Mouse (Mus musculus): ENCODE data around the gene Card10. TPM values are rescaled to one million over a fixed set of nuclear protein-coding genes. Genes with fewer than 3 reads are reported as not detected.

The Card10 gene
- polyA plus RNA-seq, 1 experiment from 2014 or later: 10.2 TPM

DNA sequence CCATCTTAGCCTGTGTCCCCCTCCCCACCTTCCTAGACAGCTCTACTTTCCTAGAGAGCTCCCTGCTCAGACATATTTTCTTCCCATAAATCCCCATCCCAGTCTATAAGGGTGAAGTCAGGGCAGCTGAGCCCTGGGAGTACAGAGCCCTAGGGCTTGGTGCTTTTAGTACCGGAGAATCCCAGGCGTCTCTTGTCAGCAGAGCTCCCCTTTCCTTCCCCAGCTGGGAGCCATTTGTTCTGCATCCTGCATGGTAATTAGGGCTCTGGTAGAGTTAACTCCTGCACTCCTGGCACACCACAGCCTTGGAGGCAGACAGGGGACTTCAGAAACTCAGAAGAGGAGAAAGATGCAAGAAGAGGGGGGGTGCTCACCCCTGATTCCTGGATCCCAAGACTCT lies 36.9 kb upstream of the Card10 start:
- Histone ChIP-seq H3K4me1 (ENCODE audit: control insufficient read depth, insufficient read depth, low read length) (peaks cover 50% of the 10 kb centered on the region), H3K27ac (ENCODE audit: low read depth, low read length) (peak overlapping the region; percentile 65; the same call in 1 of the 2 replicates), H3K4me2 (replicated peaks; ENCODE audit: low read depth, low read length) (no peak overlapping the region), H3K27me3 (ENCODE audit: control insufficient read depth, insufficient read depth, low read length) (peaks cover 8% of the 10 kb centered on the region), H3K4me3 (ENCODE audit: low read length) (no peak overlapping the region), H3K9me3 (ENCODE audit: control insufficient read depth, low read length) (no peaks in the 10 kb centered on the region), H3K36me3 (ENCODE audit: control insufficient read depth, insufficient read depth, low read length) (no peaks in the 10 kb centered on the region), H3K9ac (ENCODE audit: low read depth, low read length) (0 out of 2 replicates have a peak overlapping the region, but pooled peaks have one; percentile 12)
- no peak for ATAC-seq (ENCODE audit: low FRiP score, low TSS enrichment)
- WGBS: 3% methylated on average over 2 of the region's 2 CpGs

DNA sequence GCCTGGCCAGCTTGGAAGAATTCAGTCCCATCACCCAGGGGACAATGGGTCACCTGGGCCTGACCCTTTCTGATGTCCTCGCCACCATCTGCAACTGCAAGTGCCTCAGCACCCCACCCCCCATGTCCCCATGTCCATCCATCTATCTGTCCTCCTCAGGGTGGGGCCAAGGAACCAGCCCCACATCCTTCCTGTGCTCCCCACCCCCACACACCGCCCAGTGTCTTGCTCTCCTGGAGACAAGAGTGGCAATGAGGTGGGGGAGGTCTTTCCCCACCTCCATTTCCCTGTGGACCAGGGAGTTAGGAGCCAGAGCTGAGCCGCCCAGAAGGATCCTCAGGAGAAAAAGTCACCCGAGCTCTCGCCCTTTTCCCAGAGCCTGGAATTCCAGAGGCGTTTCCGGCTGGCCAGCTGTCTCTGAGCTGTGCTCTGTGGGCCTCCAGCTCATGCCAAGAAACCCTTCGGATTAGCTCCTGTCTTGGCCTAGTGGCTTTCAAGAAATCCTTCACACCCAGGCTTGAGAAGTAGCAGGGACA lies 33.3 kb upstream of the Card10 start:
- Histone ChIP-seq H3K27me3 (ENCODE audit: control insufficient read depth, insufficient read depth, low read length) (no peaks in the 10 kb centered on the region; the same call in 1 of the 2 replicates), H3K4me3 (ENCODE audit: low read length) (no peak overlapping the region), H3K36me3 (ENCODE audit: control insufficient read depth, insufficient read depth, low read length) (no peaks in the 10 kb centered on the region), H3K4me2 (replicated peaks; ENCODE audit: low read depth, low read length) (no peak overlapping the region; the same call in 1 of the 2 replicates), H3K9me3 (ENCODE audit: control insufficient read depth, low read length) (no peaks in the 10 kb centered on the region), H3K27ac (ENCODE audit: low read depth, low read length) (peak overlapping the region; percentile 87), H3K9ac (ENCODE audit: low read depth, low read length) (no peak overlapping the region), H3K4me1 (ENCODE audit: control insufficient read depth, insufficient read depth, low read length) (peaks cover 66% of the 10 kb centered on the region)
- 30% methylated on average over 8 of the region's 8 CpGs for WGBS
- ATAC-seq (ENCODE audit: low FRiP score, low TSS enrichment): 0 out of 2 replicates have a peak, but pooled peaks have one; percentile 4

DNA sequence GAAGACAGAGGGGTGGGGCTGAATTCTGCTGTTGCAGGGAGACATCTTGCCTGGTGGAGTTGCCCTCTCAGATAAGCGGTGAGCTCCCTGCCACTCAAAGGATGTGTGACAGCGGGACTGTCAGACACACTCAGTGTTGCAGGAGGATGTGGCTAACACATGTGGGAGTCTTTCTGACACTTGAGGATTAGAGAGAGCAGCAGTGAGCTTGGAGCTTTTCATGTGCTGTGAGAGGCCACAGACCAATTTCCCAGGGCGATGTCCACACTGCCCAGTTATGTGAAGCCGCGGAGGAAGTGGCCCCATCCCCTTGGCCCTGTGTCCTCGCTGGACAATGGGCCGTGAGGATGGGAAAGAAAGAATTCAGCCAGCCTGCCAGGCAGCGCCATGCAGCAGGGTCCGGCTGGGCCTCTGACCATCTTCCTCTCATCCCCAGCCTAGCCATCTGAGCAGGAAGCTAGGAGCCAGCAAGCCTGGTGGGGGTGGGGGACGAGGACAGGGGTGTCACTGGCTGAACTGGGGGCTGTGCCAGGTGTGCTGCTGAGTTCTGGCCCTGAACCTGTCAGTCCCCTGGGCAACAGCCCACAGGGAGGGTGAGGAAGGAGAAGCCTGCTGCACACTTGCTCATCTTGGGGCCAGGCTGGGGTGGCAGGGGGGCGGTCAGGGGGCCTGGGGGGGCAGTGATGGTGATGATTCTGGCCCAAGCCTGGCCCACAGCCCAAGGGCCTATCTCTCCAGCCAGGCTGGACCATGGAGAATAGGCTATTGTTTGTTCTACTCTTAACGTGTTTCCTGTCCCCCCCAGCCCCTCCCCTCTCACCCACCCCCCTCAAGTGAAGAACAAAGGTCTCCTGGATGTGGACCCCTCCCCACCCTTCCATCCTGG lies 32.6 kb upstream of the Card10 start:
- 0 out of 2 replicates have a peak, but pooled peaks have one; percentile 2 for ATAC-seq (ENCODE audit: low FRiP score, low TSS enrichment)
- Histone ChIP-seq H3K27me3 (ENCODE audit: control insufficient read depth, insufficient read depth, low read length) (no peaks in the 10 kb centered on the region; the same call in 1 of the 2 replicates), H3K4me2 (replicated peaks; ENCODE audit: low read depth, low read length) (no peak overlapping the region), H3K36me3 (ENCODE audit: control insufficient read depth, insufficient read depth, low read length) (no peaks in the 10 kb centered on the region), H3K4me3 (ENCODE audit: low read length) (no peak overlapping the region), H3K27ac (ENCODE audit: low read depth, low read length) (peak overlapping the region; percentile 87), H3K9me3 (ENCODE audit: control insufficient read depth, low read length) (no peaks in the 10 kb centered on the region), H3K4me1 (ENCODE audit: control insufficient read depth, insufficient read depth, low read length) (peaks cover 68% of the 10 kb centered on the region), H3K9ac (ENCODE audit: low read depth, low read length) (peak overlapping the region; percentile 20; the same call in 1 of the 2 replicates)
- WGBS: 10% methylated on average over 12 of the region's 12 CpGs

DNA sequence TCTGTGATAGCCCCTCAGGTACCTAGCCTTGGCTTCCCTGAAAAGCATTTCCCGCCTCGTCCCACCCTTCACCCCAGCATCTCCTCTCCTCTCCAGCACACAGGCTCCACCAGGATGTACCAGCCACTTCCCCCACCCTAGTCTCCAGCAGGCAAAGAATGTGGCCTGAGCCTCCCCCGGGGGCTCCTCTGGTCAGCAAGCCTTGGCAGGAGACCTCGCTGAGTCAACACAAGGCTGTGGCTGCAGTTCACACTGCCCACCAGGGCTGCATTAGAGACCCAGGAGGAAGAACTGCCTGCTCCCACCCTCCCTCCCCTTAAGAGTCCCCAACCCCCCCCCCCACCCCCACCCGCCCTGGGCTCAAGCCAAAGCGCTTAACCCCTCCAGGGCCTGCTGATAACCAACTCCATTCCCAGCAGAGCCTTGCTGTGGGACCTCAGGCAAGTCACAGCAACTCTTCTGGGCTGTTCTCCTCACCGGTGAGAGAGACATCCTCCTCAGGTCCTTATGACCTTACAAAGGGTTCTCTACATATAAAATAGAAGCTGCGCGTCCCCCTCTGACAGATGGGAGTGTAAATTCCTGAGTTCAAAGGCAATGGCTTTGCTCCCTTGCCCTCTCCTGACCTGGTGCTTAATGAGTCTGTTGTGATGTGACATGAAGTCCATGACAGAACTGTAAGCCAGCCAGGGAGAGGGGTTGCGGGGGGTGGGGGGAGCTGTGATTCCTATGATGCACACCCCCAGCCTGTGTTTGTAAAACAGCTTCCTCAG lies 31.6 kb upstream of the Card10 start:
- ATAC-seq (ENCODE audit: low FRiP score, low TSS enrichment): peak; percentile 16; the same call in 1 of the 2 replicates
- Histone ChIP-seq H3K9me3 (ENCODE audit: control insufficient read depth, low read length) (no peaks in the 10 kb centered on the region), H3K27ac (ENCODE audit: low read depth, low read length) (peak overlapping the region; percentile 87), H3K4me2 (replicated peaks; ENCODE audit: low read depth, low read length) (peak overlapping the region; percentile 10; the same call in 1 of the 2 replicates), H3K9ac (ENCODE audit: low read depth, low read length) (no peak overlapping the region), H3K4me3 (ENCODE audit: low read length) (no peak overlapping the region), H3K4me1 (ENCODE audit: control insufficient read depth, insufficient read depth, low read length) (peaks cover 61% of the 10 kb centered on the region), H3K27me3 (ENCODE audit: control insufficient read depth, insufficient read depth, low read length) (no peaks in the 10 kb centered on the region), H3K36me3 (ENCODE audit: control insufficient read depth, insufficient read depth, low read length) (no peaks in the 10 kb centered on the region)
- 18% methylated on average over 10 of the region's 10 CpGs for WGBS

DNA sequence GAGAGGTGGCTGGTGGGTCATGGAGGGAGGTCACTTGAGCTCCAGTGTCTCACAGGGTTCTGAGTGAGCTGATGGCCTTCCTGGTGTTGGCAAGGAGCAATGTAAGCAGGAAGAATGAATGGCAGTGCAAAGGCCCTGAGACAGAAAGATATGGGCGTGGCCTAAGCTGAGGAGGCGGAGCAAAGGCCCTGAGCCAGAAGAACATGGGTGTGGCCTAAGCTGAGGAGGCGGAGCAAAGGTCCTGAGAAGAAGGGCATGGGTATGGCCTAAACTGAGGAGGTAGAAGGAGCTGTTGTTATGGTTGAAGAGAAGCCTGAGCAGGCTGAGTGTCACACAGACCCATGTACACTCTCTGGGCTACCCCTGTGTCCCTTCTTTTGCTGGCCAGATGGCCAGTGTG lies 30.7 kb upstream of the Card10 start:
- 88% methylated on average over 3 of the region's 3 CpGs for WGBS
- Histone ChIP-seq H3K27me3 (ENCODE audit: control insufficient read depth, insufficient read depth, low read length) (no peaks in the 10 kb centered on the region), H3K4me3 (ENCODE audit: low read length) (no peak overlapping the region), H3K4me2 (replicated peaks; ENCODE audit: low read depth, low read length) (no peak overlapping the region), H3K9me3 (ENCODE audit: control insufficient read depth, low read length) (no peaks in the 10 kb centered on the region), H3K36me3 (ENCODE audit: control insufficient read depth, insufficient read depth, low read length) (no peaks in the 10 kb centered on the region), H3K4me1 (ENCODE audit: control insufficient read depth, insufficient read depth, low read length) (peaks cover 58% of the 10 kb centered on the region), H3K27ac (ENCODE audit: low read depth, low read length) (peak overlapping the region; percentile 87), H3K9ac (ENCODE audit: low read depth, low read length) (no peak overlapping the region)
- no peak for ATAC-seq (ENCODE audit: low FRiP score, low TSS enrichment)

DNA sequence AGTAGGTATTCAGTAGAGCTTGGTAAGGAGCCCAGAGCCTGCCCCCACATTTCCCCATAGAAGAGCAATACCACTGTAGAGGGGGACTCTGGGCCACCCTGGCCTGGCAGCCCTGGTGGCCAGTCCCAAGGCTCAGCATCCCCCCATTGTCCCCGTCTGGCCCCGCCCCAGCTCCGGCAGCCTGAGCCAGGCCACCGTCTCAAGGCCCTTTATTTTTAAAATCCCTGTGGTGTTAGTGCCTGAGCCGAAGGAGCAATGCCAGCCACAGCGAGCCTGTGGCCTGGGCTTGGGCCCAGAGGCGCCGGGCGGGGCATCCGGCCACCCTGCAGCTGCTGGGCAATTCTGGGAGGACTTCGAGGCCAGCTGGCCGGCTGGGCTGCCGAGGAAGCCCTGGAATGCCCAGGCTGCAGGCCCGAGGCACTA lies 29.9 kb upstream of the Card10 start:
- H3K27ac ChIP-seq (ENCODE audit: low read depth, low read length): peak overlapping the region; percentile 87
- peaks cover 58% of the 10 kb centered on the region for H3K4me1 ChIP-seq (ENCODE audit: control insufficient read depth, insufficient read depth, low read length)
- no peaks in the 10 kb centered on the region for H3K27me3 ChIP-seq (ENCODE audit: control insufficient read depth, insufficient read depth, low read length)
- H3K4me2 ChIP-seq (replicated peaks; ENCODE audit: low read depth, low read length): peak overlapping the region; percentile 11; the same call in 1 of the 2 replicates
- no peaks in the 10 kb centered on the region for H3K36me3 ChIP-seq (ENCODE audit: control insufficient read depth, insufficient read depth, low read length)
- no peaks in the 10 kb centered on the region for H3K9me3 ChIP-seq (ENCODE audit: control insufficient read depth, low read length)
- WGBS: 20% methylated on average over 14 of the region's 14 CpGs
- peak; percentile 47 for ATAC-seq (ENCODE audit: low FRiP score, low TSS enrichment)
- H3K4me3 ChIP-seq (ENCODE audit: low read length): no peak overlapping the region
- peak overlapping the region; percentile 42; the same call in 1 of the 2 replicates for H3K9ac ChIP-seq (ENCODE audit: low read depth, low read length)

DNA sequence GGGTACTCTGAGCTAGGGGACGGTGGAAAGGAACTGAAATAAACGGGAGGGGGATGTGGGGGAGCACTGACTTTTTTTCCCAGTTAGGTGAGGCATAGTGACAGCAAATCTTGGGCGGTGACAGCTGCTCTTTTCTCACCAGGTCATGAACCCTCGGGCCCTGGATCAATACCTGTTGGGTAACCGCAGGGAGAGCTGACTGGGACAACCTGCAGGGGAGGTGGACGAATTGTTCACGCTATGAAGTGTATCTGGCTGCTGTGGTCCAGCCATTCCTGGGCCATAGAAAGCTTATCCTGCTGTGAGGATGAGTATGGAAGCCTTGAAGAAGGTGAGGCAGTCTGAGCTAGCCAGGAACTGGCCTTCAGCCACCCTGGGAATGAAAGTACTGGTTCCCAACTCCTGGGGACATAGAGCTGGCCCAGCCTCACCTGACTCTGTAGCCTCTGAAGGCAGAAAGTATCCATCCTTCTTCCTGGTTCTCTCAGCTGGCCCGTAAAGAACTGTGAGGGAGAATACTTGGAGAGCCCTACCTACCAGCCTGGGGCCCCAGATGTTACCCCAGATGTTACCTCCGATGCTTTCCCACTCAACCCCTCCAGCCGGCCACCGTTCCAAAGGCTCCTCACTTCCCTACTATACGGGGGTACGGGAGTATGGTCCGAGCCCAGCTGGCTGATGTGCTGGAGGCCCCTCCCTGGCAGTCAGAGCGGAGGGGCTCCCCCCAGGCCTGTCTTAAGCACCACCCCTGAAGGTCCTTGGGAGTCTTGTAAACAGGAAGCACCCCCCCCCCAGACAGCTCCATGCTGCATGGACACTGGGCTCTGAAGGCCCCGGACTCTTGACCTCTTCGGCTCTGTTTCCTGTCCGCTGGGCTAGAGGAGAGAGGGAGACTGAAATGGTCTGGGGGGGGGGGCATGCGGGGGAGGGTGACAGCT lies 29.1 kb upstream of the Card10 start:
- H3K27ac ChIP-seq (ENCODE audit: low read depth, low read length): peak overlapping the region; percentile 87
- H3K4me3 ChIP-seq (ENCODE audit: low read length): no peak overlapping the region
- H3K4me2 ChIP-seq (replicated peaks; ENCODE audit: low read depth, low read length): peak overlapping the region; percentile 17; the same call in 1 of the 2 replicates
- no peaks in the 10 kb centered on the region for H3K9me3 ChIP-seq (ENCODE audit: control insufficient read depth, low read length)
- peak overlapping the region; percentile 7; the same call in 1 of the 2 replicates for H3K9ac ChIP-seq (ENCODE audit: low read depth, low read length)
- H3K4me1 ChIP-seq (ENCODE audit: control insufficient read depth, insufficient read depth, low read length): peaks cover 59% of the 10 kb centered on the region
- peak; percentile 60 for ATAC-seq (ENCODE audit: low FRiP score, low TSS enrichment)
- H3K36me3 ChIP-seq (ENCODE audit: control insufficient read depth, insufficient read depth, low read length): no peaks in the 10 kb centered on the region
- WGBS: 36% methylated on average over 18 of the region's 19 CpGs
- H3K27me3 ChIP-seq (ENCODE audit: control insufficient read depth, insufficient read depth, low read length): no peaks in the 10 kb centered on the region; the same call in 1 of the 2 replicates

Data from kidney, embryonic 14.5 days (tissue).